Mouse (Mus musculus) thymus, adult 18-20 months (tissue): Measurements from ENCODE around the gene Scube1.

Experiments used
- DNase-seq, 2 experiments: peaks; one replicate each; pipeline ENCODE4 v3.0.0; 2022; ENCODE audit warnings: mixed read lengths in 2 of 2

Scube1 gene

GRCm38 (mm10) chr15:83724886-83725269 is at the start of gene Scube1:
Gene Scube1, minus strand, starts transcription at chr15:83725021.
- DNase-seq, result peak; percentile 35 to 39

- no peak for DNase-seq
These were observed 48.1 kb upstream of the Scube1 start for GRCm38 (mm10) chr15:83772953-83773352.

GRCm38 (mm10) chr15:83772460-83772859 is 47.6 kb upstream of the Scube1 start:
- no peak for DNase-seq

GRCm38 (mm10) chr15:83771346-83772053 is 46.7 kb upstream of the Scube1 start:
- DNase-seq, result no peak

GRCm38 (mm10) chr15:83765388-83766029 is 40.7 kb upstream of the Scube1 start:
- DNase-seq, result no peak

GRCm38 (mm10) chr15:83761512-83761911 is 36.7 kb upstream of the Scube1 start:
- no peak for DNase-seq

- DNase-seq, result no peak
These were observed 35.9 kb upstream of the Scube1 start for GRCm38 (mm10) chr15:83760683-83761082.

- no peak for DNase-seq
These were observed 34.1 kb upstream of the Scube1 start for GRCm38 (mm10) chr15:83758958-83759357.

GRCm38 (mm10) chr15:83756742-83757141 is 31.9 kb upstream of the Scube1 start:
- no peak for DNase-seq

- no peak for DNase-seq
These were observed 24.6 kb upstream of the Scube1 start for GRCm38 (mm10) chr15:83749436-83749835.

GRCm38 (mm10) chr15:83748986-83749385 is 24.2 kb upstream of the Scube1 start:
- DNase-seq, result no peak

- DNase-seq, result no peak
These were observed 21.5 kb upstream of the Scube1 start for GRCm38 (mm10) chr15:83746311-83746710.

GRCm38 (mm10) chr15:83742018-83742417 is 17.2 kb upstream of the Scube1 start:
- DNase-seq, result no peak

- no peak for DNase-seq
These were observed 16.0 kb upstream of the Scube1 start for GRCm38 (mm10) chr15:83740676-83741422.

GRCm38 (mm10) chr15:83727626-83728025 is 2.8 kb upstream of the Scube1 start:
- DNase-seq, result no peak

GRCm38 (mm10) chr15:83726741-83727140 is 1.9 kb upstream of the Scube1 start:
- DNase-seq, result no peak

GRCm38 (mm10) chr15:83725556-83726200 is 857 bp upstream of the Scube1 start:
- DNase-seq, result no peak

GRCm38 (mm10) chr15:83724160-83724885 is 498 bp downstream of the Scube1 start:
- DNase-seq, result no peak

GRCm38 (mm10) chr15:83715582-83716228 is 9.1 kb downstream of the Scube1 start:
- no peak for DNase-seq

GRCm38 (mm10) chr15:83712798-83713197 is 12.0 kb downstream of the Scube1 start:
- DNase-seq, result no peak

GRCm38 (mm10) chr15:83712361-83712760 is 12.5 kb downstream of the Scube1 start:
- DNase-seq, result no peak
